Mouse (Mus musculus) bone marrow, adult 2 months (tissue): ENCODE results near the gene Dusp12.

Experiments
- CTCF ChIP-seq: fragments of 200-500 bp; IDR thresholded peaks from 2 replicates; pipeline ENCODE4 v1.5.1; 2011; ENCODE audit warnings: low read length, control low read depth; ENCODE audit not compliant: control insufficient read depth, insufficient read depth
- POLR2A ChIP-seq: fragments of 200-500 bp; IDR thresholded peaks from 2 replicates; pipeline ENCODE4 v1.6.1; 2011; ENCODE audit warnings: low read depth, mild to moderate bottlenecking, control low read depth, low read length, borderline replicate concordance; ENCODE audit not compliant: control insufficient read depth

GRCm38 (mm10) chr1:170875676-170876075 lies 9.7 kb downstream of the Dusp12 start:
- TF ChIP-seq CTCF (no peak), POLR2A (no peak)
